Mouse (Mus musculus): ENCODE results near the gene Kcp. TPM values are rescaled to one million over a fixed set of nuclear protein-coding genes. Genes with fewer than 3 reads are reported as not detected.

Gene Kcp
- total RNA-seq (2021), result 1 to 10 TPM in 1 of 2 experiments, under 1 TPM in 1; 0.54 to 1.9 TPM

GRCm38 (mm10) chr6:29507447-29508309 lies at the start of gene Kcp:
Gene Kcp, minus strand, starts transcription at chr6:29507952.
- no peak for DNase-seq (ENCODE audit: low spot score in 2 of 2)
- intact Hi-C loops (cut with DNase I), result no loop called here

- DNase-seq (ENCODE audit: low spot score in 2 of 2), result no peak
- intact Hi-C loops (cut with DNase I), result no loop called here
Observed at GRCm38 (mm10) chr6:29557112-29557511, 49.4 kb upstream of the Kcp start.

- DNase-seq (ENCODE audit: low spot score in 2 of 2), result no peak
- intact Hi-C loops (cut with DNase I), result no loop called here
Observed at GRCm38 (mm10) chr6:29552526-29552925, 44.8 kb upstream of the Kcp start.

GRCm38 (mm10) chr6:29548086-29548485 lies 40.3 kb upstream of the Kcp start:
- intact Hi-C loops (cut with DNase I), result no loop called here
- DNase-seq (ENCODE audit: low spot score in 2 of 2), result no peak

- no peak for DNase-seq (ENCODE audit: low spot score in 2 of 2)
- intact Hi-C loops (cut with DNase I), result no loop called here
Observed at GRCm38 (mm10) chr6:29547582-29547981, 39.8 kb upstream of the Kcp start.

- intact Hi-C loops (cut with DNase I), result no loop called here
- DNase-seq (ENCODE audit: low spot score in 2 of 2), result no peak
Observed at GRCm38 (mm10) chr6:29545611-29546010, 37.9 kb upstream of the Kcp start.

- DNase-seq (ENCODE audit: low spot score in 2 of 2), result no peak
- intact Hi-C loops (cut with DNase I), result no loop called here
Observed at GRCm38 (mm10) chr6:29540956-29541355, 33.2 kb upstream of the Kcp start.

GRCm38 (mm10) chr6:29540223-29540622 lies 32.5 kb upstream of the Kcp start:
- intact Hi-C loops (cut with DNase I), result no loop called here
- no peak for DNase-seq (ENCODE audit: low spot score in 2 of 2)

GRCm38 (mm10) chr6:29539502-29539901 lies 31.8 kb upstream of the Kcp start:
- intact Hi-C loops (cut with DNase I), result no loop called here
- no peak for DNase-seq (ENCODE audit: low spot score in 2 of 2)

GRCm38 (mm10) chr6:29537221-29537620 lies 29.5 kb upstream of the Kcp start:
- intact Hi-C loops (cut with DNase I), result no loop called here
- no peak for DNase-seq (ENCODE audit: low spot score in 2 of 2)

- intact Hi-C loops (cut with DNase I), result no loop called here
- no peak for DNase-seq (ENCODE audit: low spot score in 2 of 2)
Observed at GRCm38 (mm10) chr6:29536651-29537193, 29.0 kb upstream of the Kcp start.

GRCm38 (mm10) chr6:29535316-29535715 lies 27.6 kb upstream of the Kcp start:
- intact Hi-C loops (cut with DNase I), result no loop called here
- DNase-seq (ENCODE audit: low spot score in 2 of 2), result no peak

- intact Hi-C loops (cut with DNase I), result no loop called here
- no peak for DNase-seq (ENCODE audit: low spot score in 2 of 2)
Observed at GRCm38 (mm10) chr6:29530050-29530449, 22.3 kb upstream of the Kcp start.

GRCm38 (mm10) chr6:29529444-29529820 lies 21.7 kb upstream of the Kcp start:
- intact Hi-C loops (cut with DNase I), result loop anchor here (10.0 kb wide), 1 partner anchor 115 kb away; no protein-coding TSS in a partner anchor
- no peak for DNase-seq (ENCODE audit: low spot score in 2 of 2)

GRCm38 (mm10) chr6:29528561-29529443 lies 21.1 kb upstream of the Kcp start:
- intact Hi-C loops (cut with DNase I), result loop anchor here (10.0 kb wide), 1 partner anchor 116 kb away; no protein-coding TSS in a partner anchor
- DNase-seq (ENCODE audit: low spot score in 2 of 2), result no peak

GRCm38 (mm10) chr6:29528165-29528505 lies 20.4 kb upstream of the Kcp start:
- DNase-seq (ENCODE audit: low spot score in 2 of 2), result no peak
- intact Hi-C loops (cut with DNase I), result loop anchor here (10.0 kb wide), 1 partner anchor 117 kb away; no protein-coding TSS in a partner anchor

- no peak for DNase-seq (ENCODE audit: low spot score in 2 of 2)
- intact Hi-C loops (cut with DNase I), result loop anchor here (10.0 kb wide), 1 partner anchor 117 kb away; no protein-coding TSS in a partner anchor
Observed at GRCm38 (mm10) chr6:29527361-29528164, 19.8 kb upstream of the Kcp start.

- intact Hi-C loops (cut with DNase I), result loop anchor here (10.0 kb wide), 1 partner anchor 118 kb away; no protein-coding TSS in a partner anchor
- no peak for DNase-seq (ENCODE audit: low spot score in 2 of 2)
Observed at GRCm38 (mm10) chr6:29526281-29527251, 18.8 kb upstream of the Kcp start, which contains the start of gene Irf5. Gene Irf5, plus strand, starts transcription at chr6:29526625.
